Mouse (Mus musculus): ENCODE measurements around the gene Tfap2e. TPM values are rescaled to one million over a fixed set of nuclear protein-coding genes. Genes with fewer than 3 reads are reported as not detected.
A peak's percentile ranks its signal among the peaks of the same experiment; 100 is the strongest.

The Tfap2e gene
- polyA plus RNA-seq, 1 experiment from 2014 or later: not detected

- peak within 1 kb of the TSS; percentile 97 for H3K27ac ChIP-seq (ENCODE audit: low read length)
- peak; percentile 97 for ATAC-seq
- peaks cover 32% of the 10 kb centered on the region for H3K4me1 ChIP-seq (ENCODE audit: control insufficient read depth, insufficient read depth, low read length)
- H3K4me2 ChIP-seq (ENCODE audit: low read depth, low read length): peak within 1 kb of the TSS; percentile 100
- H3K9ac ChIP-seq (ENCODE audit: low read depth, low read length): peak within 1 kb of the TSS; percentile 94
- H3K4me3 ChIP-seq (ENCODE audit: low read length): peak within 1 kb of the TSS; percentile 96
- no peaks in the 10 kb centered on the region for H3K27me3 ChIP-seq (replicated peaks; ENCODE audit: control insufficient read depth, insufficient read depth, low read length)
- under 1% methylated on average over 70 of the region's 71 CpGs for WGBS
- 0 out of 2 replicates have a peak, but pooled peaks cover 2% of the 10 kb centered on the region for H3K36me3 ChIP-seq (ENCODE audit: control insufficient read depth, insufficient read depth, low read length)
- no peaks in the 10 kb centered on the region for H3K9me3 ChIP-seq (ENCODE audit: control insufficient read depth, low read length)
These were observed 17.5 kb upstream of the Tfap2e start, which contains the start of the genes Ncdn and AU040320 for GRCm38 (mm10) chr4:126753268-126754230. Gene Ncdn, minus strand, starts transcription at chr4:126753438. Gene AU040320, plus strand, starts transcription at chr4:126753544.

- Histone ChIP-seq H3K27me3 (replicated peaks; ENCODE audit: control insufficient read depth, insufficient read depth, low read length) (no peaks in the 10 kb centered on the region), H3K4me1 (ENCODE audit: control insufficient read depth, insufficient read depth, low read length) (peaks cover 32% of the 10 kb centered on the region), H3K9me3 (ENCODE audit: control insufficient read depth, low read length) (no peaks in the 10 kb centered on the region), H3K36me3 (ENCODE audit: control insufficient read depth, insufficient read depth, low read length) (peaks cover 6% of the 10 kb centered on the region; the same call in 1 of the 2 replicates), H3K9ac (ENCODE audit: low read depth, low read length) (peak overlapping the region; percentile 94), H3K4me2 (ENCODE audit: low read depth, low read length) (peak overlapping the region; percentile 100), H3K27ac (ENCODE audit: low read length) (peak overlapping the region; percentile 42; the same call in 1 of the 2 replicates), H3K4me3 (ENCODE audit: low read length) (peak overlapping the region; percentile 96)
- WGBS: under 1% methylated on average over 23 of the region's 23 CpGs
- ATAC-seq: no peak
These were observed 16.6 kb upstream of the Tfap2e start for GRCm38 (mm10) chr4:126752608-126753141.

- Histone ChIP-seq H3K4me2 (ENCODE audit: low read depth, low read length) (peak overlapping the region; percentile 100), H3K9me3 (ENCODE audit: control insufficient read depth, low read length) (no peaks in the 10 kb centered on the region), H3K27ac (ENCODE audit: low read length) (no peak overlapping the region), H3K4me1 (ENCODE audit: control insufficient read depth, insufficient read depth, low read length) (peaks cover 32% of the 10 kb centered on the region), H3K36me3 (ENCODE audit: control insufficient read depth, insufficient read depth, low read length) (peaks cover 6% of the 10 kb centered on the region; the same call in 1 of the 2 replicates), H3K4me3 (ENCODE audit: low read length) (peak overlapping the region; percentile 96), H3K9ac (ENCODE audit: low read depth, low read length) (peak overlapping the region; percentile 94), H3K27me3 (replicated peaks; ENCODE audit: control insufficient read depth, insufficient read depth, low read length) (no peaks in the 10 kb centered on the region)
- 6% methylated on average over 13 of the region's 13 CpGs for WGBS
- no peak for ATAC-seq
These were observed 16.1 kb upstream of the Tfap2e start for GRCm38 (mm10) chr4:126752024-126752607.

- Histone ChIP-seq H3K4me1 (ENCODE audit: control insufficient read depth, insufficient read depth, low read length) (peaks cover 29% of the 10 kb centered on the region), H3K9ac (ENCODE audit: low read depth, low read length) (peak overlapping the region; percentile 94), H3K36me3 (ENCODE audit: control insufficient read depth, insufficient read depth, low read length) (peaks cover 9% of the 10 kb centered on the region; the same call in 1 of the 2 replicates), H3K4me3 (ENCODE audit: low read length) (peak overlapping the region; percentile 96), H3K9me3 (ENCODE audit: control insufficient read depth, low read length) (no peaks in the 10 kb centered on the region), H3K27me3 (replicated peaks; ENCODE audit: control insufficient read depth, insufficient read depth, low read length) (no peaks in the 10 kb centered on the region), H3K4me2 (ENCODE audit: low read depth, low read length) (peak overlapping the region; percentile 100), H3K27ac (ENCODE audit: low read length) (no peak overlapping the region)
- ATAC-seq: no peak
- WGBS: 56% methylated on average over 10 of the region's 10 CpGs
These were observed 15.6 kb upstream of the Tfap2e start for GRCm38 (mm10) chr4:126751556-126752023.

GRCm38 (mm10) chr4:126750863-126751555 lies 15.0 kb upstream of the Tfap2e start:
- H3K9ac ChIP-seq (ENCODE audit: low read depth, low read length): 0 out of 2 replicates have a peak overlapping the region, but pooled peaks have one; percentile 94
- 63% methylated on average over 8 of the region's 8 CpGs for WGBS
- H3K4me2 ChIP-seq (ENCODE audit: low read depth, low read length): peak overlapping the region; percentile 100; the same call in 1 of the 2 replicates
- H3K36me3 ChIP-seq (ENCODE audit: control insufficient read depth, insufficient read depth, low read length): peaks cover 11% of the 10 kb centered on the region; the same call in 1 of the 2 replicates
- H3K27ac ChIP-seq (ENCODE audit: low read length): no peak overlapping the region
- H3K4me3 ChIP-seq (ENCODE audit: low read length): no peak overlapping the region
- H3K4me1 ChIP-seq (ENCODE audit: control insufficient read depth, insufficient read depth, low read length): peaks cover 29% of the 10 kb centered on the region
- H3K9me3 ChIP-seq (ENCODE audit: control insufficient read depth, low read length): no peaks in the 10 kb centered on the region
- no peaks in the 10 kb centered on the region for H3K27me3 ChIP-seq (replicated peaks; ENCODE audit: control insufficient read depth, insufficient read depth, low read length)
- no peak for ATAC-seq

- 81% methylated on average over 26 of the region's 26 CpGs for WGBS
- Histone ChIP-seq H3K27ac (ENCODE audit: low read length) (no peak overlapping the region), H3K36me3 (ENCODE audit: control insufficient read depth, insufficient read depth, low read length) (peaks cover 14% of the 10 kb centered on the region; the same call in 1 of the 2 replicates), H3K4me1 (ENCODE audit: control insufficient read depth, insufficient read depth, low read length) (peaks cover 29% of the 10 kb centered on the region), H3K4me2 (ENCODE audit: low read depth, low read length) (no peak overlapping the region), H3K9me3 (ENCODE audit: control insufficient read depth, low read length) (no peaks in the 10 kb centered on the region), H3K4me3 (ENCODE audit: low read length) (no peak overlapping the region), H3K27me3 (replicated peaks; ENCODE audit: control insufficient read depth, insufficient read depth, low read length) (no peaks in the 10 kb centered on the region), H3K9ac (ENCODE audit: low read depth, low read length) (peak overlapping the region; percentile 45; the same call in 1 of the 2 replicates)
- ATAC-seq: no peak
These were observed 14.1 kb upstream of the Tfap2e start for GRCm38 (mm10) chr4:126750046-126750683.

- 89% methylated on average over 11 of the region's 11 CpGs for WGBS
- no peak for ATAC-seq
- H3K36me3 ChIP-seq (ENCODE audit: control insufficient read depth, insufficient read depth, low read length): peaks cover 19% of the 10 kb centered on the region
These were observed 13.5 kb upstream of the Tfap2e start for GRCm38 (mm10) chr4:126749553-126749952.

GRCm38 (mm10) chr4:126748381-126748780 lies 12.3 kb upstream of the Tfap2e start:
- peaks cover 29% of the 10 kb centered on the region for H3K4me1 ChIP-seq (ENCODE audit: control insufficient read depth, insufficient read depth, low read length)
- WGBS: 96% methylated on average over 8 of the region's 8 CpGs
- no peaks in the 10 kb centered on the region for H3K9me3 ChIP-seq (ENCODE audit: control insufficient read depth, low read length)
- peaks cover 21% of the 10 kb centered on the region for H3K36me3 ChIP-seq (ENCODE audit: control insufficient read depth, insufficient read depth, low read length)
- H3K4me3 ChIP-seq (ENCODE audit: low read length): no peak overlapping the region
- no peak overlapping the region for H3K9ac ChIP-seq (ENCODE audit: low read depth, low read length)
- H3K4me2 ChIP-seq (ENCODE audit: low read depth, low read length): no peak overlapping the region
- ATAC-seq: no peak
- H3K27ac ChIP-seq (ENCODE audit: low read length): no peak overlapping the region
- H3K27me3 ChIP-seq (replicated peaks; ENCODE audit: control insufficient read depth, insufficient read depth, low read length): no peaks in the 10 kb centered on the region

More at GRCm38 (mm10) chr4:126749553-126749952, 13.5 kb upstream of the Tfap2e start:
- no peak overlapping the region for H3K4me2 ChIP-seq (ENCODE audit: low read depth, low read length)
- H3K4me3 ChIP-seq (ENCODE audit: low read length): no peak overlapping the region
- H3K27ac ChIP-seq (ENCODE audit: low read length): no peak overlapping the region
- H3K9ac ChIP-seq (ENCODE audit: low read depth, low read length): peak overlapping the region; percentile 45; the same call in 1 of the 2 replicates
- H3K27me3 ChIP-seq (replicated peaks; ENCODE audit: control insufficient read depth, insufficient read depth, low read length): no peaks in the 10 kb centered on the region
- peaks cover 29% of the 10 kb centered on the region for H3K4me1 ChIP-seq (ENCODE audit: control insufficient read depth, insufficient read depth, low read length)
- no peaks in the 10 kb centered on the region for H3K9me3 ChIP-seq (ENCODE audit: control insufficient read depth, low read length)
